Mouse (Mus musculus): ENCODE results near the gene Il24.

DNA sequence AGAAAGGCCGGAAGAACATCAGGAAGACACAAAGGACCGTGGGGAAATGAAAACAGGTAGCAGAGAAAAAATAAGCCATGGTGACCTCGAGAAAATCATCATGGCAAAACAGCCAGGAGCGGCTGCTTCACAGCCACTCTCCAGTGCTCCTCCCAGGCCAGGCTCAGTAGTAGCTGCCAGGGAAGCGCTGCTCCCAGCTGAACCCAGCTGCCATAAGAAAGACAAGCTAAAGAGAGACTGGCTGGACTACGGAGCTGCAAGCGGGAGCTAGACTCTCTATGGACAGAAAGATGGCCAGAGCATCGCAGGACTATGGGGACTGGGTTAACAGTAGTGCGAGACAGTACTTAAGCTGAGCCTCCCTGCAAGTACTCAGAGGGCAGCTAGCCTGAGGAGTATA is 32.4 kb downstream of the Il24 start:
- TF ChIP-seq POLR2A (IDR thresholded peaks at IDR 0.05; ENCODE audit: insufficient read depth, low read length): no peak
- TF ChIP-seq CTCF (IDR thresholded peaks at IDR 0.05; ENCODE audit: low read depth, low read length): no peak
- no peak for TF ChIP-seq EP300 (IDR thresholded peaks at IDR 0.05; ENCODE audit: insufficient read depth, low read depth, low read length)

Measured in ES-Bruce4 (cell line).